Mouse (Mus musculus): ENCODE measurements around the gene Junb. TPM values are rescaled to one million over a fixed set of nuclear protein-coding genes. Genes with fewer than 3 reads are reported as not detected.

Junb gene
- polyA plus RNA-seq, 1 experiment from 2014 or later: 8.0 TPM

- H3K4me3 ChIP-seq: peak overlapping the region; percentile 6; the same call in 1 of the 2 replicates
- no peak overlapping the region for H3K27ac ChIP-seq
- no peaks in the 10 kb centered on the region for H3K36me3 ChIP-seq
- peaks cover 16% of the 10 kb centered on the region for H3K4me1 ChIP-seq
- H3K4me2 ChIP-seq (replicated peaks): peak overlapping the region; percentile 74; the same call in 1 of the 2 replicates
- peak; percentile 77 for ATAC-seq (ENCODE audit: insufficient number of reproducible peaks, insufficient read depth, low FRiP score, low TSS enrichment)
- H3K27me3 ChIP-seq: peaks cover 78% of the 10 kb centered on the region
- H3K9ac ChIP-seq: no peak overlapping the region
- 2% methylated on average over 15 of the region's 15 CpGs for WGBS
- H3K9me3 ChIP-seq: no peaks in the 10 kb centered on the region
Observed at GRCm38 (mm10) chr8:84934860-84935259, 43.7 kb downstream of the Junb start.

- Histone ChIP-seq H3K27ac (no peak overlapping the region), H3K9me3 (no peaks in the 10 kb centered on the region), H3K36me3 (no peaks in the 10 kb centered on the region), H3K4me2 (replicated peaks) (no peak overlapping the region), H3K4me1 (peaks cover 16% of the 10 kb centered on the region), H3K27me3 (peaks cover 83% of the 10 kb centered on the region), H3K9ac (no peak overlapping the region), H3K4me3 (no peak overlapping the region)
- WGBS: 77% methylated on average over 16 of the region's 16 CpGs
- no peak for ATAC-seq (ENCODE audit: insufficient number of reproducible peaks, insufficient read depth, low FRiP score, low TSS enrichment)
Observed at GRCm38 (mm10) chr8:84933767-84934559, 44.6 kb downstream of the Junb start.

GRCm38 (mm10) chr8:84930582-84930981 is 47.9 kb downstream of the Junb start:
- Histone ChIP-seq H3K27me3 (peaks cover 60% of the 10 kb centered on the region), H3K36me3 (no peaks in the 10 kb centered on the region), H3K4me2 (replicated peaks) (no peak overlapping the region), H3K9ac (no peak overlapping the region), H3K27ac (no peak overlapping the region), H3K4me3 (no peak overlapping the region), H3K9me3 (no peaks in the 10 kb centered on the region), H3K4me1 (peaks cover 7% of the 10 kb centered on the region; the same call in 1 of the 2 replicates)
- 83% methylated on average over 13 of the region's 13 CpGs for WGBS
- no peak for ATAC-seq (ENCODE audit: insufficient number of reproducible peaks, insufficient read depth, low FRiP score, low TSS enrichment)

GRCm38 (mm10) chr8:84928456-84929306 is 49.8 kb downstream of the Junb start:
- Histone ChIP-seq H3K9ac (peak overlapping the region; percentile 31; the same call in 1 of the 2 replicates), H3K9me3 (no peaks in the 10 kb centered on the region), H3K27me3 (peaks cover 41% of the 10 kb centered on the region), H3K4me2 (replicated peaks) (peak overlapping the region; percentile 67), H3K4me1 (no peaks in the 10 kb centered on the region), H3K27ac (no peak overlapping the region), H3K36me3 (no peaks in the 10 kb centered on the region), H3K4me3 (peak overlapping the region; percentile 36)
- ATAC-seq (ENCODE audit: insufficient number of reproducible peaks, insufficient read depth, low FRiP score, low TSS enrichment): peak; percentile 66; the same call in 1 of the 2 replicates
- 4% methylated on average over 47 of the region's 52 CpGs for WGBS

GRCm38 (mm10) chr8:84927513-84927912 is 51.0 kb downstream of the Junb start:
- H3K9ac ChIP-seq: no peak overlapping the region
- no peaks in the 10 kb centered on the region for H3K36me3 ChIP-seq
- no peaks in the 10 kb centered on the region for H3K9me3 ChIP-seq
- H3K4me3 ChIP-seq: no peak overlapping the region
- peaks cover 39% of the 10 kb centered on the region for H3K27me3 ChIP-seq
- H3K4me1 ChIP-seq: no peaks in the 10 kb centered on the region
- no peak overlapping the region for H3K4me2 ChIP-seq (replicated peaks)
- 92% methylated on average over 1 of the region's 1 CpGs for WGBS
- H3K27ac ChIP-seq: no peak overlapping the region
- ATAC-seq (ENCODE audit: insufficient number of reproducible peaks, insufficient read depth, low FRiP score, low TSS enrichment): no peak

- H3K36me3 ChIP-seq: no peaks in the 10 kb centered on the region
- no peak overlapping the region for H3K4me3 ChIP-seq
- WGBS: 81% methylated on average over 7 of the region's 7 CpGs
- H3K27me3 ChIP-seq: peaks cover 24% of the 10 kb centered on the region
- H3K9me3 ChIP-seq: no peaks in the 10 kb centered on the region
- no peak overlapping the region for H3K27ac ChIP-seq
- no peak overlapping the region for H3K9ac ChIP-seq
- no peak for ATAC-seq (ENCODE audit: insufficient number of reproducible peaks, insufficient read depth, low FRiP score, low TSS enrichment)
- no peaks in the 10 kb centered on the region for H3K4me1 ChIP-seq
- H3K4me2 ChIP-seq (replicated peaks): no peak overlapping the region
Observed at GRCm38 (mm10) chr8:84925557-84925956, 53.0 kb downstream of the Junb start.

Small RNA genes within 50 kb of the gene (microRNA-seq; reads per million reads assigned to microRNA genes)
- not detected for gene Gm24197

Other genes with a start within 250 kb of the Junb start
- gene Nfix, start 178.4 kb downstream of the Junb start, polyA plus RNA-seq (2016; fragmentation: Nextera tagmentation; extraction: Ambion mirVana): 18.4 and 21.2 TPM in 2 replicates
- 5.3 and 5.5 TPM in 2 replicates for gene Dand5, start 155.9 kb downstream of the Junb start, polyA plus RNA-seq (2016; fragmentation: Nextera tagmentation; extraction: Ambion mirVana)
- gene Gadd45gip1, start 147.2 kb downstream of the Junb start, polyA plus RNA-seq (2016; fragmentation: Nextera tagmentation; extraction: Ambion mirVana): 46.7 and 46.8 TPM in 2 replicates
- 96.0 TPM in 2 replicates for gene Rad23a, start 138.1 kb downstream of the Junb start, polyA plus RNA-seq (2016; fragmentation: Nextera tagmentation; extraction: Ambion mirVana)
- 919 and 944 TPM in 2 replicates for gene Calr, start 131.8 kb downstream of the Junb start, polyA plus RNA-seq (2016; fragmentation: Nextera tagmentation; extraction: Ambion mirVana)
- gene Farsa, start 121.7 kb downstream of the Junb start, polyA plus RNA-seq (2016; fragmentation: Nextera tagmentation; extraction: Ambion mirVana): 106 and 108 TPM in 2 replicates
- 84.1 and 91.7 TPM in 2 replicates for gene Syce2, start 106.6 kb downstream of the Junb start, polyA plus RNA-seq (2016; fragmentation: Nextera tagmentation; extraction: Ambion mirVana)
- gene Gcdh, start 84.8 kb downstream of the Junb start, polyA plus RNA-seq (2016; fragmentation: Nextera tagmentation; extraction: Ambion mirVana): 44.3 and 45.2 TPM in 2 replicates
- 4.7 and 5.4 TPM in 2 replicates for gene Klf1, start 76.8 kb downstream of the Junb start, polyA plus RNA-seq (2016; fragmentation: Nextera tagmentation; extraction: Ambion mirVana)
- gene Dnase2a, start 70.2 kb downstream of the Junb start, polyA plus RNA-seq (2016; fragmentation: Nextera tagmentation; extraction: Ambion mirVana): 14.8 and 15.4 TPM in 2 replicates
- gene Mast1, start 41.4 kb downstream of the Junb start, polyA plus RNA-seq (2016; fragmentation: Nextera tagmentation; extraction: Ambion mirVana): 5.3 and 5.7 TPM in 2 replicates
- 0.50 and 0.52 TPM in 2 replicates for gene Rtbdn, start 31.7 kb downstream of the Junb start, polyA plus RNA-seq (2016; fragmentation: Nextera tagmentation; extraction: Ambion mirVana)
- not detected in 2 replicates for gene Gm49661, start 9.3 kb downstream of the Junb start, polyA plus RNA-seq (2016; fragmentation: Nextera tagmentation; extraction: Ambion mirVana)
- gene Prdx2, start 9.1 kb downstream of the Junb start, polyA plus RNA-seq (2016; fragmentation: Nextera tagmentation; extraction: Ambion mirVana): 1,038 and 1,130 TPM in 2 replicates
- 104 and 115 TPM in 2 replicates for gene Rnaseh2a, start 9.0 kb downstream of the Junb start, polyA plus RNA-seq (2016; fragmentation: Nextera tagmentation; extraction: Ambion mirVana)
- gene Hook2, start 11.9 kb upstream of the Junb start, polyA plus RNA-seq (2016; fragmentation: Nextera tagmentation; extraction: Ambion mirVana): 20.6 TPM in 2 replicates
- gene Best2, start 35.8 kb upstream of the Junb start, polyA plus RNA-seq (2016; fragmentation: Nextera tagmentation; extraction: Ambion mirVana): 0.08 TPM in 1 of 2 replicates, not detected in the other
- gene Asna1, start 46.6 kb upstream of the Junb start, polyA plus RNA-seq (2016; fragmentation: Nextera tagmentation; extraction: Ambion mirVana): 125 and 132 TPM in 2 replicates
- gene Trir, start 48.1 kb upstream of the Junb start, polyA plus RNA-seq (2016; fragmentation: Nextera tagmentation; extraction: Ambion mirVana): 160 and 176 TPM in 2 replicates
- 31.7 and 33.3 TPM in 2 replicates for gene Tnpo2, start 58.2 kb upstream of the Junb start, polyA plus RNA-seq (2016; fragmentation: Nextera tagmentation; extraction: Ambion mirVana)
- gene Fbxw9, start 81.3 kb upstream of the Junb start, polyA plus RNA-seq (2016; fragmentation: Nextera tagmentation; extraction: Ambion mirVana): 32.8 and 35.8 TPM in 2 replicates
- 0.90 TPM in 1 of 2 replicates, not detected in the other for gene Gm5741, start 89.3 kb upstream of the Junb start, polyA plus RNA-seq (2016; fragmentation: Nextera tagmentation; extraction: Ambion mirVana)
- gene Dhps, start 93.0 kb upstream of the Junb start, polyA plus RNA-seq (2016; fragmentation: Nextera tagmentation; extraction: Ambion mirVana): 66.8 and 67.9 TPM in 2 replicates
- gene Wdr83os, start 102.0 kb upstream of the Junb start, polyA plus RNA-seq (2016; fragmentation: Nextera tagmentation; extraction: Ambion mirVana): 118 and 128 TPM in 2 replicates
- 48.9 and 49.1 TPM in 2 replicates for gene Wdr83, start 102.6 kb upstream of the Junb start, polyA plus RNA-seq (2016; fragmentation: Nextera tagmentation; extraction: Ambion mirVana)
- 25.9 and 27.6 TPM in 2 replicates for gene Man2b1, start 104.6 kb upstream of the Junb start, polyA plus RNA-seq (2016; fragmentation: Nextera tagmentation; extraction: Ambion mirVana)
- 2.3 and 3.2 TPM in 2 replicates for gene Zfp791, start 144.4 kb upstream of the Junb start, polyA plus RNA-seq (2016; fragmentation: Nextera tagmentation; extraction: Ambion mirVana)
- not detected in 2 replicates for gene Cks1brt, start 173.2 kb upstream of the Junb start, polyA plus RNA-seq (2016; fragmentation: Nextera tagmentation; extraction: Ambion mirVana)
- not detected in 2 replicates for gene Olfr371, start 247.3 kb upstream of the Junb start, polyA plus RNA-seq (2016; fragmentation: Nextera tagmentation; extraction: Ambion mirVana)

Data from embryonic facial prominence, embryonic 12.5 days (tissue).